Mouse (Mus musculus): Measurements from ENCODE around the gene Fgfr2. TPM values are rescaled to one million over a fixed set of nuclear protein-coding genes. Genes with fewer than 3 reads are reported as not detected.

Gene Fgfr2
- total RNA-seq, 2 experiments from 2014 or later = 47.6 to 49.5 TPM

- Histone ChIP-seq H3K27ac (peak overlapping the region; percentile 63; the same call in 1 of the 2 replicates), H3K4me3 (peak overlapping the region; percentile 45)
- DNase-seq (ENCODE audit: low spot score in 2 of 2) = no peak
- no peak for TF ChIP-seq CTCF (conservative IDR thresholded peaks at IDR 0.05)
Observed at GRCm38 (mm10) chr7:130368036-130368826, 2754.9 kb downstream of the Fgfr2 start.

GRCm38 (mm10) chr7:130367222-130368035, 2755.7 kb downstream of the Fgfr2 start:
- no peak for DNase-seq (ENCODE audit: low spot score in 2 of 2)
- no peak for TF ChIP-seq CTCF (conservative IDR thresholded peaks at IDR 0.05)
- Histone ChIP-seq H3K27ac (no peak overlapping the region), H3K4me3 (no peak overlapping the region)

GRCm38 (mm10) chr7:130365711-130366110, 2757.4 kb downstream of the Fgfr2 start:
- DNase-seq (ENCODE audit: low spot score in 2 of 2) = no peak

GRCm38 (mm10) chr7:130340412-130341152, 2782.6 kb downstream of the Fgfr2 start:
- no peak for TF ChIP-seq CTCF (conservative IDR thresholded peaks at IDR 0.05)

More at GRCm38 (mm10) chr7:130365711-130366110, 2757.4 kb downstream of the Fgfr2 start:
- no peak overlapping the region for H3K4me3 ChIP-seq
- H3K27ac ChIP-seq = no peak overlapping the region
- TF ChIP-seq CTCF (conservative IDR thresholded peaks at IDR 0.05) = no peak

GRCm38 (mm10) chr7:130337601-130338000, 2785.5 kb downstream of the Fgfr2 start:
- TF ChIP-seq CTCF (conservative IDR thresholded peaks at IDR 0.05) = no peak
- H3K27ac ChIP-seq = no peak overlapping the region
- no peak for DNase-seq (ENCODE audit: low spot score in 2 of 2)
- no peak overlapping the region for H3K4me3 ChIP-seq

More at GRCm38 (mm10) chr7:130340412-130341152, 2782.6 kb downstream of the Fgfr2 start:
- Histone ChIP-seq H3K4me3 (no peak overlapping the region), H3K27ac (no peak overlapping the region)
- no peak for DNase-seq (ENCODE audit: low spot score in 2 of 2)

GRCm38 (mm10) chr7:130335440-130336051, 2787.6 kb downstream of the Fgfr2 start:
- no peak for DNase-seq (ENCODE audit: low spot score in 2 of 2)
- Histone ChIP-seq H3K4me3 (no peak overlapping the region), H3K27ac (no peak overlapping the region)
- no peak for TF ChIP-seq CTCF (conservative IDR thresholded peaks at IDR 0.05)

- H3K4me3 ChIP-seq = no peak overlapping the region
- DNase-seq (ENCODE audit: low spot score in 2 of 2) = no peak
- peak; percentile 61 for TF ChIP-seq CTCF (conservative IDR thresholded peaks at IDR 0.05)
- peak overlapping the region; percentile 18; the same call in 1 of the 2 replicates for H3K27ac ChIP-seq
Observed at GRCm38 (mm10) chr7:130332515-130333220, 2790.5 kb downstream of the Fgfr2 start.

- DNase-seq (ENCODE audit: low spot score in 2 of 2) = no peak
- Histone ChIP-seq H3K27ac (no peak overlapping the region), H3K4me3 (no peak overlapping the region; the same call in 1 of the 2 replicates)
- TF ChIP-seq CTCF (conservative IDR thresholded peaks at IDR 0.05) = no peak
Observed at GRCm38 (mm10) chr7:130327603-130328365, 2795.4 kb downstream of the Fgfr2 start.

- H3K27ac ChIP-seq = no peak overlapping the region
- TF ChIP-seq CTCF (conservative IDR thresholded peaks at IDR 0.05) = no peak
- no peak for DNase-seq (ENCODE audit: low spot score in 2 of 2)
- no peak overlapping the region for H3K4me3 ChIP-seq
Observed at GRCm38 (mm10) chr7:130325983-130326433, 2797.1 kb downstream of the Fgfr2 start.

GRCm38 (mm10) chr7:130324716-130325401, 2798.3 kb downstream of the Fgfr2 start:
- DNase-seq (ENCODE audit: low spot score in 2 of 2) = no peak
- no peak overlapping the region for H3K4me3 ChIP-seq
- no peak for TF ChIP-seq CTCF (conservative IDR thresholded peaks at IDR 0.05)
- no peak overlapping the region for H3K27ac ChIP-seq
